Mouse (Mus musculus): Measurements from ENCODE around the gene Zbtb44.

GRCm38 (mm10) chr9:31031414-31031843, 985 bp downstream of the Zbtb44 start:
- TF ChIP-seq POLR2A (IDR thresholded peaks at IDR 0.05; ENCODE audit: control insufficient read depth, low read depth, low read length) = no peak
- TF ChIP-seq CTCF (IDR thresholded peaks at IDR 0.05; ENCODE audit: control insufficient read depth, insufficient read depth, insufficient replicate concordance, low read depth, low read length) = no peak
